Mouse (Mus musculus) megakaryocyte, embryonic 14.5 days (primary cell): ENCODE measurements around the gene Tet3.

ENCODE experiments used
- FLI1 ChIP-seq: IDR thresholded peaks from 2 replicates; pipeline ENCODE4 v1.6.1; 2012; ENCODE audit warnings: low read length, inconsistent platforms, mixed read lengths
- GATA1 ChIP-seq: IDR thresholded peaks from 3 replicates; pipeline ENCODE4 v1.6.1; 2012; ENCODE audit warnings: mixed read lengths, low read length, inconsistent platforms, borderline replicate concordance

- no peak for TF ChIP-seq GATA1
- TF ChIP-seq FLI1 = no peak
Observed at GRCm38 (mm10) chr6:83443441-83444340, 15.2 kb downstream of the Tet3 start.
